Mouse (Mus musculus) CH12.LX (cell line): Measurements from ENCODE around the gene Gng12. TPM values are rescaled to one million over a fixed set of nuclear protein-coding genes. Genes with fewer than 3 reads are reported as not detected.

Source experiments
- DNase-seq: peaks from one replicate; pipeline ENCODE4 v3.0.0-alpha.2; 2013; ENCODE audit errors: extremely low read depth
- H3K27ac ChIP-seq: 2 replicates; pipeline ENCODE4 v1.5.1; 2012; ENCODE audit warnings: low read depth, mild to moderate bottlenecking, control low read depth, moderate library complexity; ENCODE audit not compliant: insufficient read depth
- H3K27me3 ChIP-seq: replicated peaks from 2 replicates; pipeline ENCODE3; 2012; ENCODE audit warnings: inconsistent platforms
- H3K36me3 ChIP-seq, 2 experiments: replicated peaks in 1 of 2; 2 replicates each; pipeline versions ENCODE3 to v1.6.1; 2012; ENCODE audit warnings: inconsistent platforms in 1 of 2, low read length in 1 of 2, mild to moderate bottlenecking in 1 of 2, mixed read lengths in 1 of 2, moderate library complexity in 1 of 2; ENCODE audit not compliant: control insufficient read depth in 1 of 2, insufficient read depth in 1 of 2
- H3K4me1 ChIP-seq, 2 experiments: 2 replicates each; pipeline ENCODE4 v1.6.1; 2012; ENCODE audit warnings: inconsistent platforms in 1 of 2, moderate library complexity in 1 of 2; ENCODE audit not compliant: insufficient read depth in 2 of 2, control insufficient read depth in 1 of 2
- H3K4me2 ChIP-seq: 2 replicates; pipeline ENCODE4 v1.6.1; 2012; ENCODE audit warnings: low read depth, mild to moderate bottlenecking, control low read depth; ENCODE audit not compliant: poor library complexity, insufficient read depth, severe bottlenecking
- H3K4me3 ChIP-seq, 3 experiments: fragments of 150-350 bp in 1 of 3; sonication (generic) in 1 of 3; replicated peaks in 1 of 3; 2 replicates each; pipeline versions ENCODE3 to v1.5.1; 2011 to 2012; ENCODE audit warnings: low read depth in 2 of 3, low read length in 2 of 3, mild to moderate bottlenecking in 2 of 3, moderate library complexity in 2 of 3, control low read depth in 1 of 3, improper control_type of control experiment in 1 of 3, inconsistent platforms in 1 of 3, mixed read lengths in 1 of 3; ENCODE audit not compliant: poor library complexity in 1 of 3
- H3K79me2 ChIP-seq: replicated peaks from 2 replicates; pipeline ENCODE4 v1.6.1; 2012; ENCODE audit warnings: mild to moderate bottlenecking, moderate library complexity; ENCODE audit not compliant: control insufficient read depth, poor library complexity, insufficient read depth, severe bottlenecking; ENCODE audit errors: extremely low read depth
- H3K9ac ChIP-seq: 2 replicates; pipeline ENCODE4 v1.6.1; 2012; ENCODE audit warnings: low read depth, mild to moderate bottlenecking, control low read depth, moderate library complexity; ENCODE audit not compliant: insufficient read depth
- H3K9me3 ChIP-seq: replicated peaks from 2 replicates; pipeline ENCODE3; 2012; ENCODE audit warnings: low read length, inconsistent platforms, mixed read lengths
- BHLHE40 ChIP-seq: IDR thresholded peaks from 2 replicates; pipeline ENCODE4 v1.6.1; 2011; ENCODE audit warnings: mild to moderate bottlenecking, low read depth, low read length, improper control_type of control experiment
- CHD1 ChIP-seq: IDR thresholded peaks from 2 replicates; pipeline ENCODE4 v1.6.1; 2012; ENCODE audit warnings: low read depth, low read length, improper control_type of control experiment, inconsistent platforms
- CHD2 ChIP-seq: IDR thresholded peaks from 2 replicates; pipeline ENCODE4 v1.6.1; 2011; ENCODE audit warnings: low read length, improper control_type of control experiment
- CTCF ChIP-seq, 2 experiments: IDR thresholded peaks in 1 of 2; conservative IDR thresholded peaks in 1 of 2; 2 replicates each; pipeline ENCODE4 v1.5.1; 2011 to 2012; ENCODE audit warnings: low read depth in 2 of 2, low read length in 2 of 2, improper control_type of control experiment in 1 of 2, inconsistent platforms in 1 of 2, mild to moderate bottlenecking in 1 of 2, moderate library complexity in 1 of 2
- E2F4 ChIP-seq: IDR thresholded peaks from 2 replicates; pipeline ENCODE4 v1.6.1; 2011; ENCODE audit warnings: low read depth, low read length, improper control_type of control experiment; ENCODE audit not compliant: insufficient replicate concordance
- ELF1 ChIP-seq: IDR thresholded peaks from 2 replicates; pipeline ENCODE4 v1.6.1; 2014; ENCODE audit warnings: low read depth, mild to moderate bottlenecking, inconsistent platforms, low read length, improper control_type of control experiment
- ETS1 ChIP-seq: conservative IDR thresholded peaks from 2 replicates; pipeline ENCODE4 v1.6.1; 2012; ENCODE audit warnings: low read depth, mild to moderate bottlenecking, inconsistent platforms, low read length, improper control_type of control experiment, moderate library complexity
- HCFC1 ChIP-seq: IDR thresholded peaks from 2 replicates; pipeline ENCODE4 v1.6.1; 2012; ENCODE audit warnings: low read depth, mild to moderate bottlenecking, inconsistent platforms, low read length, improper control_type of control experiment
- IRF4 ChIP-seq: IDR thresholded peaks from 2 replicates; pipeline ENCODE4 v1.6.1; 2014; ENCODE audit warnings: low read depth, mild to moderate bottlenecking, inconsistent platforms, low read length, improper control_type of control experiment
- JUN ChIP-seq: IDR thresholded peaks from 2 replicates; pipeline ENCODE4 v1.6.1; 2011; ENCODE audit warnings: low read depth, mild to moderate bottlenecking, low read length, improper control_type of control experiment, moderate library complexity; ENCODE audit not compliant: insufficient read depth
- JUND ChIP-seq: conservative IDR thresholded peaks from 2 replicates; pipeline ENCODE4 v1.6.1; 2011; ENCODE audit warnings: low read depth, low read length, improper control_type of control experiment
- MAFK ChIP-seq: IDR thresholded peaks from 2 replicates; pipeline ENCODE4 v1.6.1; 2011; ENCODE audit warnings: low read length, improper control_type of control experiment; ENCODE audit not compliant: insufficient replicate concordance
- MAX ChIP-seq: IDR thresholded peaks from 2 replicates; pipeline ENCODE4 v1.6.1; 2011; ENCODE audit warnings: low read length, improper control_type of control experiment
- MAZ ChIP-seq: IDR thresholded peaks from 2 replicates; pipeline ENCODE4 v1.6.1; 2012; ENCODE audit warnings: low read depth, mild to moderate bottlenecking, inconsistent platforms, low read length, improper control_type of control experiment, moderate library complexity
- MXI1 ChIP-seq: IDR thresholded peaks from 2 replicates; pipeline ENCODE4 v1.6.1; 2011; ENCODE audit warnings: mild to moderate bottlenecking, low read depth, low read length, improper control_type of control experiment
- MYC ChIP-seq: IDR thresholded peaks from 2 replicates; pipeline ENCODE4 v1.6.1; 2011; ENCODE audit warnings: low read depth, mild to moderate bottlenecking, improper control_type of control experiment, low read length
- NELFE ChIP-seq: IDR thresholded peaks from 2 replicates; pipeline ENCODE4 v1.6.1; 2011; ENCODE audit warnings: low read depth, low read length, improper control_type of control experiment
- PAX5 ChIP-seq: IDR thresholded peaks from 2 replicates; pipeline ENCODE4 v1.6.1; 2012; ENCODE audit warnings: low read length, inconsistent platforms, mixed read lengths
- RCOR1 ChIP-seq: conservative IDR thresholded peaks from 2 replicates; pipeline ENCODE4 v1.6.1; 2012; ENCODE audit warnings: low read depth, mild to moderate bottlenecking, inconsistent platforms, low read length, improper control_type of control experiment
- SIN3A ChIP-seq: IDR thresholded peaks from 2 replicates; pipeline ENCODE4 v1.6.1; 2012; ENCODE audit warnings: low read length, improper control_type of control experiment, inconsistent platforms
- SMC3 ChIP-seq: IDR thresholded peaks from 2 replicates; pipeline ENCODE4 v1.6.1; 2011; ENCODE audit warnings: low read depth, low read length, improper control_type of control experiment
- TBP ChIP-seq: conservative IDR thresholded peaks from 2 replicates; pipeline ENCODE4 v1.6.1; 2011; ENCODE audit warnings: low read depth, low read length, improper control_type of control experiment
- UBTF ChIP-seq: IDR thresholded peaks from 2 replicates; pipeline ENCODE4 v1.6.1; 2012; ENCODE audit warnings: low read depth, mild to moderate bottlenecking, inconsistent platforms, low read length, improper control_type of control experiment, moderate library complexity
- USF1 ChIP-seq: IDR thresholded peaks from 2 replicates; pipeline ENCODE4 v1.6.1; 2014; ENCODE audit warnings: low read depth, mild to moderate bottlenecking, inconsistent platforms, low read length, improper control_type of control experiment
- USF2 ChIP-seq: conservative IDR thresholded peaks from 2 replicates; pipeline ENCODE4 v1.6.1; 2011; ENCODE audit warnings: low read depth, low read length, improper control_type of control experiment
- ZC3H11A ChIP-seq: IDR thresholded peaks from 2 replicates; pipeline ENCODE4 v1.6.1; 2012; ENCODE audit warnings: low read depth, mild to moderate bottlenecking, inconsistent platforms, low read length, improper control_type of control experiment
- ZKSCAN1 ChIP-seq: IDR thresholded peaks from 2 replicates; pipeline ENCODE4 v1.6.1; 2012; ENCODE audit warnings: low read depth, inconsistent platforms, low read length, improper control_type of control experiment, borderline replicate concordance
- ZNF384 ChIP-seq: IDR thresholded peaks from 2 replicates; pipeline ENCODE4 v1.6.1; 2012; ENCODE audit warnings: low read depth, low read length, improper control_type of control experiment, inconsistent platforms
- dilution Hi-C: fragments of 300-500 bp; cut with MboI; formaldehyde crosslinking; loops from 2 replicates; pipeline ENCODE4 v1.14.3; 2020; ENCODE audit warnings: low sequenced_read_pairs; ENCODE audit not compliant: extremely low pct_unique_long_range_greater_than_20kb, extremely low pct_ligation_motif_present
- in situ Hi-C: fragments of 300-500 bp; cut with MboI; formaldehyde crosslinking; loops from 3 replicates; pipeline ENCODE4 v1.14.3; 2019; ENCODE audit warnings: low sequenced_read_pairs, low pct_ligation_motif_present, low pct_unique_long_range_greater_than_20kb, mixed read lengths
- polyA plus RNA-seq: library from polyadenylated mRNA; unstranded; fragments of >175 nt; gene quantifications from 2 replicates; pipeline ENCODE4 v1.2.1, GENCODE M21; 2012; ENCODE audit warnings: low read depth; ENCODE audit not compliant: insufficient read length
- total RNA-seq, 2 experiments: library from RNA; depleted of rRNA; stranded (reverse); fragments of 300-350 nt in 1 of 2; fragments of >200 nt in 1 of 2; gene quantifications; 2 replicates each; pipeline ENCODE4 v1.2.3; 2012 to 2014

Gene Gng12
- total and polyA plus RNA-seq, 3 experiments = 3.9 to 20.8 (median 12.2) TPM

DNA sequence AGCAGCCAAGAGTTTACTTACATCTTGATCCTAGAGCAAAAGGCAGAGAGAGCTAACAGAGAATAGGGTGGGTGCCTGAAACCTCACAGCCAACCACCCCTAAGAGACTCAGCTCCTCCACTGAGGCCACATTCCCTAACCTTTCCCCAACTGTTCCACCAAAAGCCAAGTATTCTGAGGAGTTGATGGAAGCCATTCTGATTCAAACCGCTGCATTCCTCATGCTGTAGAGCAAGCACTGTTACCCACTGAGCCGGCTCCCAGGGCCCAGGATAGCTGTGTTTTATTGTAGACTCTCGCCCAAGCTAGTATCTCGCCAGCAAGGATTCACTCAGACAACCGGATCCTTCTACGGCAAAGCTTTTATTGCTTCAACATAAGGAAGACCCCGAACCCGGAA lies 98.8 kb downstream of the Gng12 start:
- Histone ChIP-seq H3K4me2 (no peak overlapping the region), H3K9me3 (no peaks in the 10 kb centered on the region), H3K27ac (no peak overlapping the region), H3K4me1 (peaks cover 0 to 4% of the 10 kb centered on the region in 2 experiments; a peak in 1 of 4 replicates), H3K36me3 (no peaks in the 10 kb centered on the region), H3K27me3 (no peaks in the 10 kb centered on the region), H3K4me3 (no peak overlapping the region), H3K9ac (no peak overlapping the region), H3K79me2 (no peaks in the 10 kb centered on the region)
- TF ChIP-seq BHLHE40 (no peak), USF2 (no peak), MYC (no peak), CTCF (conservative IDR thresholded peaks at IDR 0.05 in 1 of 2, IDR thresholded peaks at IDR 0.05 in 1 of 2; ENCODE audit: low read depth in 2 of 2, low read length in 2 of 2) (no peak), UBTF (no peak), NELFE (no peak), ETS1 (no peak), IRF4 (no peak), ZC3H11A (no peak), MAX (no peak), PAX5 (no peak), USF1 (no peak), CHD1 (no peak)
- dilution Hi-C loops (no loop called here), in situ Hi-C loops (no loop called here)
- DNase-seq = no peak

DNA sequence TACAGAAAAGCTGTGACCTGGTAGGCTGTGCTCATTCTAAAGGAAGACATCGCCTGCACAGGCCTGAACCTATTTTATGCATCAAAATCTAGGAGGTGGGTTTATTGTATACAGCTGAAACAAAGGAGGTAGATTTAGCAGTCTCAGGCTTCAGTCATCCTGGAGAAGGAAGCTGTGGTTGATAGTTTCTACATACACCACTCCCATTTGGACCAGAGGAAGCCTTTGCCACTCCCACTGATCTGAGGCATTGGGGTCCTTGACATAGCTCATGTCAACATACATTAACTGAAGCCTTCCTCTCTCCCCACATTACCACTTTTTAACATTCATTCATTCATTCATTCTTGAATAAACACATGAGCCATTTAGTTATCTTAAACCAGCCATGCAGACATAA lies 99.6 kb downstream of the Gng12 start:
- H3K4me1 ChIP-seq = peaks cover 0 to 8% of the 10 kb centered on the region in 2 experiments; a peak in 1 of 4 replicates
- H3K27me3 ChIP-seq = no peaks in the 10 kb centered on the region
- H3K79me2 ChIP-seq = no peaks in the 10 kb centered on the region
- no peaks in the 10 kb centered on the region for H3K36me3 ChIP-seq
- TF ChIP-seq ELF1 (no peak), E2F4 (no peak), JUND (no peak), JUN (no peak), MXI1 (no peak), NELFE (no peak), ZNF384 (no peak), PAX5 (no peak), SIN3A (no peak), HCFC1 (no peak), TBP (no peak), SMC3 (no peak), MAFK (no peak), ETS1 (no peak), RCOR1 (no peak), CHD2 (no peak), MAZ (no peak), ZKSCAN1 (no peak)
- H3K9ac ChIP-seq = no peak overlapping the region
- H3K4me3 ChIP-seq = no peak overlapping the region
- no peak overlapping the region for H3K27ac ChIP-seq
- H3K4me2 ChIP-seq = no peak overlapping the region
- dilution Hi-C loops (no loop called here), in situ Hi-C loops (no loop called here)
- H3K9me3 ChIP-seq = no peaks in the 10 kb centered on the region
- no peak for DNase-seq
